Mouse (Mus musculus): ENCODE results near the gene Apeh. TPM values are rescaled to one million over a fixed set of nuclear protein-coding genes. Genes with fewer than 3 reads are reported as not detected.

Gene Apeh
- polyA plus RNA-seq, 1 experiment from 2014 or later: 47.9 TPM

- Histone ChIP-seq H3K36me3 (ENCODE audit: control insufficient read depth, insufficient read depth, low read length) (peaks cover 58% of the 10 kb centered on the region), H3K4me2 (ENCODE audit: low read depth, low read length) (no peak overlapping the region), H3K4me1 (ENCODE audit: control insufficient read depth, insufficient read depth, low read length) (no peaks in the 10 kb centered on the region), H3K4me3 (ENCODE audit: low read depth, low read length) (no peak overlapping the region), H3K27me3 (ENCODE audit: control insufficient read depth, insufficient read depth, low read length) (no peaks in the 10 kb centered on the region), H3K27ac (ENCODE audit: low read depth, low read length) (no peak overlapping the region), H3K9me3 (ENCODE audit: control insufficient read depth, low read length) (no peaks in the 10 kb centered on the region), H3K9ac (replicated peaks; ENCODE audit: low read depth, low read length) (no peak overlapping the region)
- no peak for ATAC-seq (ENCODE audit: low read depth)
- 93% methylated on average over 9 of the region's 9 CpGs for WGBS
Observed at GRCm38 (mm10) chr9:108058291-108058690, 36.1 kb downstream of the Apeh start.

DNA sequence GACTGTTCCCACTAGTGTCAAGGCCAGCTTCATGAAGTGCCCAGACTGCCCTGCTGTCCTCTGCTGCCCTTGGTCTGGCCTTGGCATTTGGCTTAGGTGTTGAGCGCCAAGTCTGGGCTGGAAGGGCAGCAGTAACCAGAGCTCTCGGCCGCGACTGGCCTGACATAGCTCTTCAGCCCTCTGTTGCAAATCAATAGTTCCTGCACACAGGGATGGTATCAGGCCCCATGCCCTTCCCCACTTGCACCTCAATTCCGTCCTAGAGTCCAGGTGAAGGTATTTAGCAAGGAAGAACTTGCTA is 37.2 kb downstream of the Apeh start:
- ATAC-seq (ENCODE audit: low read depth): no peak
- H3K27ac ChIP-seq (ENCODE audit: low read depth, low read length): no peak overlapping the region
- WGBS: 96% methylated on average over 5 of the region's 5 CpGs
- peaks cover 49% of the 10 kb centered on the region for H3K36me3 ChIP-seq (ENCODE audit: control insufficient read depth, insufficient read depth, low read length)
- no peaks in the 10 kb centered on the region for H3K4me1 ChIP-seq (ENCODE audit: control insufficient read depth, insufficient read depth, low read length)
- no peak overlapping the region for H3K4me2 ChIP-seq (ENCODE audit: low read depth, low read length)
- no peak overlapping the region for H3K9ac ChIP-seq (replicated peaks; ENCODE audit: low read depth, low read length)
- H3K4me3 ChIP-seq (ENCODE audit: low read depth, low read length): no peak overlapping the region
- H3K9me3 ChIP-seq (ENCODE audit: control insufficient read depth, low read length): no peaks in the 10 kb centered on the region
- H3K27me3 ChIP-seq (ENCODE audit: control insufficient read depth, insufficient read depth, low read length): no peaks in the 10 kb centered on the region

- H3K9ac ChIP-seq (replicated peaks; ENCODE audit: low read depth, low read length): no peak overlapping the region
- no peak overlapping the region for H3K27ac ChIP-seq (ENCODE audit: low read depth, low read length)
- H3K9me3 ChIP-seq (ENCODE audit: control insufficient read depth, low read length): no peaks in the 10 kb centered on the region
- WGBS: 86% methylated on average over 28 of the region's 28 CpGs
- H3K4me1 ChIP-seq (ENCODE audit: control insufficient read depth, insufficient read depth, low read length): no peaks in the 10 kb centered on the region
- H3K36me3 ChIP-seq (ENCODE audit: control insufficient read depth, insufficient read depth, low read length): peaks cover 43% of the 10 kb centered on the region
- no peak overlapping the region for H3K4me2 ChIP-seq (ENCODE audit: low read depth, low read length)
- no peaks in the 10 kb centered on the region for H3K27me3 ChIP-seq (ENCODE audit: control insufficient read depth, insufficient read depth, low read length)
- H3K4me3 ChIP-seq (ENCODE audit: low read depth, low read length): no peak overlapping the region
- ATAC-seq (ENCODE audit: low read depth): no peak
Observed at GRCm38 (mm10) chr9:108056361-108057261, 37.8 kb downstream of the Apeh start.

DNA sequence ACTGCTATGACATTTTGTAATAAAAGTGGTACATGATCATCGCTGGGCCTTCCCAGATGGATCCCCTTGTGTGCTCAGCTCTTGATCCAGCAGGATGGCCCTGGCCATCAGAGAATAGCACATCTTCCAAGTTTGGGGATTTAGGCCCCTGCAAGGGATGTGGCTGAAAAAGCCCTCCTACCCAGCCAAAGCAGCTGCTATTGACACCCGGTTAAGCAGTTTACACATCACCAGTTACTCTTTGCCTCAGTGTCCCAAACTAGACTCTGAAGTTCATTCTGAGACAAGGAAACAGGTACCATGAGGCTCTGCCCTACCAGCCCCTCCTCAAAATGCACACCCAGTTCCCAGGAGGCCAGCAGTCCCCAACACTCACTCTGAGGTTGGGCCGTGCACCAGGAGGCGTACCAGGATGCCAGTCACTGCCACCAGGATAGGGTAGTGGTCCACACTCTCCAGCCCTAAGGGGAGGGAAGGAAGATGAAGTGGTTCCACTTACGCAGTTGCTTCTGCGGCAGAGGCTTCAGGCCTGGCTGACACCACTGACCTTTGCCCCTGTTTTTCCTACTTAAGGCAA is 38.7 kb downstream of the Apeh start:
- H3K9ac ChIP-seq (replicated peaks; ENCODE audit: low read depth, low read length): no peak overlapping the region
- H3K4me1 ChIP-seq (ENCODE audit: control insufficient read depth, insufficient read depth, low read length): no peaks in the 10 kb centered on the region
- no peak overlapping the region for H3K27ac ChIP-seq (ENCODE audit: low read depth, low read length)
- H3K9me3 ChIP-seq (ENCODE audit: control insufficient read depth, low read length): no peaks in the 10 kb centered on the region
- no peak for ATAC-seq (ENCODE audit: low read depth)
- 89% methylated on average over 6 of the region's 6 CpGs for WGBS
- H3K4me3 ChIP-seq (ENCODE audit: low read depth, low read length): no peak overlapping the region
- H3K27me3 ChIP-seq (ENCODE audit: control insufficient read depth, insufficient read depth, low read length): no peaks in the 10 kb centered on the region
- H3K4me2 ChIP-seq (ENCODE audit: low read depth, low read length): no peak overlapping the region
- peaks cover 39% of the 10 kb centered on the region for H3K36me3 ChIP-seq (ENCODE audit: control insufficient read depth, insufficient read depth, low read length)

DNA sequence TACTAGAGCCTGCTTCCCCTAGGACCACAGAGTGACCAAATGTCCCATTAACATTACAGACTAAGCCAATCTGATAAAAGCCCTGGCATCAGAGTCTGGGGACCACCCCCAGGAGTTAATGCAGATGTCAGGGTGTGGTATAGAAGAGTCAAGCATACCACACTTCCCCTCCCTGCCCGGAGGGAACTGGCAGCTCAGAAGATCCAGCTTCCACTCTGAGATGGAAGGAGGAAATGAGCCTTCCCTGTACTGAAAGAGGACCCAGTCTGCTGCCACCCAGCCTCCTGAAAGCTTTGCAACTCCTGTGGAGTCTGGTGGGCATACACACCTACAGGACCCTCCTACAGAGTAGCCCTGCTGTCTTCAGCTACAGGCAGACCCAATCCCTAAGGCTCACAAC is 39.3 kb downstream of the Apeh start:
- H3K27ac ChIP-seq (ENCODE audit: low read depth, low read length): no peak overlapping the region
- no peaks in the 10 kb centered on the region for H3K9me3 ChIP-seq (ENCODE audit: control insufficient read depth, low read length)
- H3K36me3 ChIP-seq (ENCODE audit: control insufficient read depth, insufficient read depth, low read length): peaks cover 35% of the 10 kb centered on the region
- no peak overlapping the region for H3K4me2 ChIP-seq (ENCODE audit: low read depth, low read length)
- H3K4me3 ChIP-seq (ENCODE audit: low read depth, low read length): no peak overlapping the region
- 100% methylated on average over 1 of the region's 1 CpGs for WGBS
- ATAC-seq (ENCODE audit: low read depth): no peak
- H3K27me3 ChIP-seq (ENCODE audit: control insufficient read depth, insufficient read depth, low read length): no peaks in the 10 kb centered on the region
- no peak overlapping the region for H3K9ac ChIP-seq (replicated peaks; ENCODE audit: low read depth, low read length)
- H3K4me1 ChIP-seq (ENCODE audit: control insufficient read depth, insufficient read depth, low read length): peaks cover under 1% of the 10 kb centered on the region; the same call in 1 of the 2 replicates

- 89% methylated on average over 22 of the region's 22 CpGs for WGBS
- Histone ChIP-seq H3K9me3 (ENCODE audit: control insufficient read depth, low read length) (no peaks in the 10 kb centered on the region), H3K4me3 (ENCODE audit: low read depth, low read length) (no peak overlapping the region), H3K9ac (replicated peaks; ENCODE audit: low read depth, low read length) (no peak overlapping the region), H3K4me1 (ENCODE audit: control insufficient read depth, insufficient read depth, low read length) (peaks cover 7% of the 10 kb centered on the region), H3K27me3 (ENCODE audit: control insufficient read depth, insufficient read depth, low read length) (no peaks in the 10 kb centered on the region), H3K4me2 (ENCODE audit: low read depth, low read length) (no peak overlapping the region), H3K36me3 (ENCODE audit: control insufficient read depth, insufficient read depth, low read length) (peaks cover 33% of the 10 kb centered on the region), H3K27ac (ENCODE audit: low read depth, low read length) (no peak overlapping the region)
- no peak for ATAC-seq (ENCODE audit: low read depth)
Observed at GRCm38 (mm10) chr9:108054331-108055040, 39.9 kb downstream of the Apeh start.

DNA sequence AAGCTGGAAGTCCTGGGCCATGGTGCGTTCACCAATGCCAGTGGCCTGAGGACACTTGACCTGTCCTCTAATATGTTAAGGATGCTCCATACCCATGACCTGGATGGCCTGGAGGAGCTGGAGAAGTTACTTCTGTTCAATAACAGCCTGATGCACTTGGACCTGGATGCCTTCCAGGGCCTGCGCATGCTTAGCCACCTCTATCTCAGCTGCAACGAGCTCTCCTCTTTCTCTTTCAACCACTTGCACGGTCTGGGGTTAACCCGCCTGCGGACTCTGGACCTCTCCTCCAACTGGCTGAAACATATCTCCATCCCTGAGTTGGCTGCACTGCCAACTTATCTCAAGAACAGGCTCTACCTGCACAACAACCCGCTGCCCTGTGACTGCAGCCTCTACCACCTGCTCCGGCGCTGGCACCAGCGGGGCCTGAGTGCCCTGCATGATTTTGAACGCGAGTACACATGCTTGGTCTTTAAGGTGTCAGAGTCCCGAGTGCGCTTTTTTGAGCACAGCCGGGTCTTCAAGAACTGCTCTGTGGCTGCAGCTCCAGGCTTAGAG is 40.7 kb downstream of the Apeh start:
- H3K27ac ChIP-seq (ENCODE audit: low read depth, low read length): no peak overlapping the region
- WGBS: 93% methylated on average over 15 of the region's 15 CpGs
- H3K27me3 ChIP-seq (ENCODE audit: control insufficient read depth, insufficient read depth, low read length): no peaks in the 10 kb centered on the region
- H3K9ac ChIP-seq (replicated peaks; ENCODE audit: low read depth, low read length): no peak overlapping the region
- peaks cover 7% of the 10 kb centered on the region for H3K4me1 ChIP-seq (ENCODE audit: control insufficient read depth, insufficient read depth, low read length)
- H3K4me2 ChIP-seq (ENCODE audit: low read depth, low read length): no peak overlapping the region
- H3K9me3 ChIP-seq (ENCODE audit: control insufficient read depth, low read length): no peaks in the 10 kb centered on the region
- peaks cover 27% of the 10 kb centered on the region for H3K36me3 ChIP-seq (ENCODE audit: control insufficient read depth, insufficient read depth, low read length)
- no peak for ATAC-seq (ENCODE audit: low read depth)
- H3K4me3 ChIP-seq (ENCODE audit: low read depth, low read length): no peak overlapping the region

DNA sequence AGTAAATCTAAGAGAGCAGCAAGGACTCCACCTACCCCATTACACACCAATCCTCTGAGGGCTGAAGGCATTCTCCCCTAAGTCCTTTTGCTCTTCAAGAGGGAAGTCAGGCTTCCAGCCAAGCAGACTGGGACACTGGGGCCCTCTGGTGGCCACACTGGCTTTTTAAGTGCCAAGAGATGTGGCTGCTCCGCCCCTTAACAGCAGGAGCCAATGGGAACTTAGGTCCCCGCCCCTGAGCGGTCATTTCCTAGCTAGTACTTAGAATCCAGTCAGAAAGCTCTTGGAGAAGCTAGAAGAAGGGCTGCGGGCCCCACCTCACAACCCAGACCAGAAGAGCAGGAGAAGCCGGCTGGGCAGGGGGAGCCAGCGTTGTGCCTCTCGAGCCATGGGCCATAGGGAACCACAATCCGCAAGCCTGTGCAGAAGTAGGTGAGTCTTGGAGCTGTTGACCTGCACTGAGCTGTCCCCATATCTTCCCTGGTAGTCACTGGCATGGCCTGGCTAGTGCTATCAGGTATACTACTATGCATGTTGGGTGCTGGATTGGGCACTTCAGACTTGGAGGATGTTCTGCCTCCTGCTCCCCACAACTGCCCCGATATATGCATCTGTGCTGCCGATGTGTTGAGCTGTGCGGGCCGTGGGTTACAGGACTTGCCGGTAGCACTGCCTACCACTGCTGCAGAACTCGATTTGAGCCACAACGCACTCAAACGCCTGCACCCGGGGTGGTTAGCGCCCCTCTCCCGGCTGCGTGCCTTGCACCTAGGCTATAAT is 41.3 kb downstream of the Apeh start, which contains the start of gene Amigo3:
Gene Amigo3, plus strand, starts transcription at position 275 of the 780 bp plus-strand sequence.
- peak; percentile 15 for ATAC-seq (ENCODE audit: low read depth)
- Histone ChIP-seq H3K4me3 (ENCODE audit: low read depth, low read length) (no peak within 1 kb of the TSS), H3K27ac (ENCODE audit: low read depth, low read length) (no peak within 1 kb of the TSS), H3K36me3 (ENCODE audit: control insufficient read depth, insufficient read depth, low read length) (peaks cover 27% of the 10 kb centered on the region), H3K9me3 (ENCODE audit: control insufficient read depth, low read length) (no peaks in the 10 kb centered on the region), H3K27me3 (ENCODE audit: control insufficient read depth, insufficient read depth, low read length) (no peaks in the 10 kb centered on the region), H3K4me2 (ENCODE audit: low read depth, low read length) (no peak within 1 kb of the TSS), H3K4me1 (ENCODE audit: control insufficient read depth, insufficient read depth, low read length) (peaks cover 11% of the 10 kb centered on the region), H3K9ac (replicated peaks; ENCODE audit: low read depth, low read length) (no peak within 1 kb of the TSS)
- WGBS: 53% methylated on average over 20 of the region's 20 CpGs
